Mouse (Mus musculus): Measurements from ENCODE around the gene Lcn10. TPM values are rescaled to one million over a fixed set of nuclear protein-coding genes. Genes with fewer than 3 reads are reported as not detected.
"Not testable (repeated sequence)": the region's sequence is repeated elsewhere in the genome, so short reads cannot be mapped to it uniquely, and the experiment has no call there.

Lcn10 gene
- total and polyA plus RNA-seq, 2 experiments from 2014 or later, result not detected

DNA sequence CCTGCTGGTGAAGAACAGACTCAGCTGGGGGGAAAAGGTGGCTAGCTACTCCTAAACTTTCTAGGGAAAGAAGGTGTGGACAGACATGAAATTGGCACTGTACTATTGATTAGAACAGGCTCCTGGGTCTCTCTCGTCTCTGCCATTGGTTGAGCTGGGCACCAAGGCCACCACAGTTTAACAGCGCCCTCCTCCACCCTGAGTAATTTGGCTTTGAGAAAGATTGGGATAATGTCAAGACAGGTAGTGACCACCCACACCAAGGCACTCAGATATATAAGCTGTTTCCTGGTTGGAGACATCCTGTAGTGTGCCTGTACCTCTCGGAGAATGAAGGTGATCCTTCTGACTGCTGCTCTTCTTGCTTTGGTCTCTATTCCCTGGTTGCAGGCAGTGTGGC, 6.0 kb upstream of the Lcn10 start, which contains the start of gene Lcn6:
Gene Lcn6 (plus strand): TSS at position 301 of the 400 bp plus-strand sequence.
- no peaks in the 10 kb centered on the region for H3K9me3 ChIP-seq (ENCODE audit: low read length)
- no peak for TF ChIP-seq CTCF (IDR thresholded peaks at IDR 0.05; ENCODE audit: low read depth)
- no peaks in the 10 kb centered on the region; the same call in 1 of the 2 replicates for H3K27me3 ChIP-seq (ENCODE audit: insufficient read depth, low read length)
- no peak within 1 kb of the TSS for H3K4me3 ChIP-seq (ENCODE audit: low read depth, low read length)
- 88% methylated on average over 3 of the region's 3 CpGs for WGBS
- no peaks in the 10 kb centered on the region for H3K4me1 ChIP-seq (ENCODE audit: insufficient read depth)
- DNase-seq (no peak), ATAC-seq (no peak)
- no peak within 1 kb of the TSS for H3K4me2 ChIP-seq (ENCODE audit: low read depth)
- no peak within 1 kb of the TSS for H3K27ac ChIP-seq (ENCODE audit: low read depth, low read length)
- H3K9ac ChIP-seq, result no peak within 1 kb of the TSS
- no peaks in the 10 kb centered on the region for H3K36me3 ChIP-seq (ENCODE audit: insufficient read depth)

DNA sequence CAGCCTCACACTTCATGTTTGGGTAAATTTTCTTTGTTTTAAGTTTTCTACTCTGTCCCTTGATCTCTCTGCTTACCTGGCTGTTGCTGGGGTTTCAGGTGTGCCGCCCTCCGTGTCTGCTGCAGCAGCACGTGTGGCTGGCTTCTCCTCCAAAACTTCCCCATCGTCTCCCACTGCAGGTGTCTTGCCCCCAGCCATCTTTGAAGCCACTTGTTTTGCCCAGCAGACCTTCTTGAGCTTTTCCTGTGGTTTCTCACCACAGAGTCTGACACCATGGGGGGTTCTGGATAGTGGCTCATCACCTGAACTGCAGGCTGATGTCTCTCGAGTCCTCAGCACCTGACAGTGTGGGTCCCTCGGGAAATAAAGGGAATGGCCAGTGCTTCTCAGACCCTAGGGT, 3.0 kb upstream of the Lcn10 start:
- Histone ChIP-seq H3K4me2 (ENCODE audit: low read depth) (no peak overlapping the region), H3K4me1 (ENCODE audit: insufficient read depth) (no peaks in the 10 kb centered on the region), H3K27ac (ENCODE audit: low read depth, low read length) (no peak overlapping the region), H3K9me3 (ENCODE audit: low read length) (no peaks in the 10 kb centered on the region), H3K27me3 (ENCODE audit: insufficient read depth, low read length) (no peaks in the 10 kb centered on the region; the same call in 1 of the 2 replicates), H3K9ac (no peak overlapping the region), H3K4me3 (ENCODE audit: low read depth, low read length) (no peak overlapping the region), H3K36me3 (ENCODE audit: insufficient read depth) (no peaks in the 10 kb centered on the region)
- 80% methylated on average over 6 of the region's 6 CpGs for WGBS
- DNase-seq (no peak), ATAC-seq (no peak)
- no peak for TF ChIP-seq CTCF (IDR thresholded peaks at IDR 0.05; ENCODE audit: low read depth)

DNA sequence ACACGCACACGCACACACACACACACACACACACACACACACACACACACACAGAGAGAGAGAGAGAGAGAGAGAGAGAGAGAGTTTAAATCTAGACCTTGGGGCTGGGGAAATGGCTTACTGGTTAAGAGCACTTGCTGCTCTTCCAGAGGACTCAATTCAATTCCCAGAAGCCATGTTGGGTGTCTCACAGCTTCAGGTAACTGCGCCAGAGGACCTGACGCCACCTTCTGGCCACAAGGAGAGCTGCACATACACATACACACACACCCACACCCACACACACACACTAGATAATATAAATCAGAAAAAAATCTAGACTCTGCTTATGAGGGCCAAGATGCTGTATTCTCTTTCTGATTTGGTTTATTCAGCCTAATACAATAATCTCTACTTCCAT, 4.4 kb downstream of the Lcn10 start:
- H3K27me3 ChIP-seq (ENCODE audit: insufficient read depth, low read length), result no peaks in the 10 kb centered on the region
- no peaks in the 10 kb centered on the region for H3K9me3 ChIP-seq (ENCODE audit: low read length)
- ATAC-seq (no peak), DNase-seq (no peak)
- no peak overlapping the region for H3K4me2 ChIP-seq (ENCODE audit: low read depth)
- no peak overlapping the region for H3K9ac ChIP-seq
- H3K36me3 ChIP-seq (ENCODE audit: insufficient read depth), result no peaks in the 10 kb centered on the region
- no peak for TF ChIP-seq CTCF (IDR thresholded peaks at IDR 0.05; ENCODE audit: low read depth)
- no peak overlapping the region for H3K27ac ChIP-seq (ENCODE audit: low read depth, low read length)
- 62% methylated on average over 4 of the region's 4 CpGs for WGBS
- H3K4me1 ChIP-seq (ENCODE audit: insufficient read depth), result no peaks in the 10 kb centered on the region
- H3K4me3 ChIP-seq (ENCODE audit: low read depth, low read length), result no peak overlapping the region

DNA sequence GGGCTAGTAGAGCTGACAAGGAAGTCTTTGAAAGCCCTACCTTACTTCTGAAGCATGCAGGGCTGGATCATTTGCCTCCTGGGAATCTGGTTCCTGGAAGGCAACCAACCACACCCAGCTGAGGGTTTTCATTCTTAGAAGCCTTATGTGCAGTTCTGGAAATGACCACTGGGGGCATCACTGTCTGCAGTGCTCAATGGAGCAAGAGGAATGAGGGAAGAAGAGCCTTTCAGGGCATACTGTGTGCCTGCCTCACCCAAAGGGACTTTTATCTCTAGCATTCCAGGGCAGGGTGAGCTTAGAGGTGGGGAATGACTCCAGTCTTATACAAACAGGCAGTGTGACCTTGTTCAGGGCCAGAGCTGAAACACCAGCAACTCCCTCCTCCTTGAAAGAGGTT, 12.1 kb downstream of the Lcn10 start:
- peak; percentile 79 for TF ChIP-seq CTCF (IDR thresholded peaks at IDR 0.05; ENCODE audit: low read depth)
- no peaks in the 10 kb centered on the region for H3K4me1 ChIP-seq (ENCODE audit: insufficient read depth)

DNA sequence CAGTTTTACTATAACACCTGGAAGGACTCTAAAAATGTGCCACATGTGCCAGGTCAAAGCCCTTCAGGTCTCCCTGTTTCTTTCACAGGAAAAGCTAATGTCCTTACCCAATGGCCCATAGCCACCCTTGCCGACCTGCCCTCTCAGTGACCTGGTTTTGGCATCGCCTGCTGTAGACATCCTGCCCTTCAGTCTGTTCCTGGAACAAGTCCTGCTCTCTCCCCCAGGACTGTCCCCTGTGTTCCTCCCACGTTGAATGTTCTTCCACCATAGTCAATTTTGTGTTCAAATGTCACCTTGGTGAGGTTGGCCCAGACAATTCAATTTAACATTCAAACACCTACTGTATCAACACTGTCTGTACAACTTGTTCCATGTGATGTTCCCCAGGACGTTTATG, 14.4 kb downstream of the Lcn10 start:
- no peaks in the 10 kb centered on the region for H3K9me3 ChIP-seq (ENCODE audit: low read length)
- H3K9ac ChIP-seq, result no peak overlapping the region
- no peak overlapping the region for H3K27ac ChIP-seq (ENCODE audit: low read depth, low read length)
- no peak for ATAC-seq
- 74% methylated on average over 4 of the region's 4 CpGs for WGBS
- no peak overlapping the region for H3K4me2 ChIP-seq (ENCODE audit: low read depth)
- no peak overlapping the region for H3K4me3 ChIP-seq (ENCODE audit: low read depth, low read length)
- no peak for TF ChIP-seq CTCF (IDR thresholded peaks at IDR 0.05; ENCODE audit: low read depth)
- no peak for DNase-seq
- no peaks in the 10 kb centered on the region for H3K4me1 ChIP-seq (ENCODE audit: insufficient read depth)
- no peaks in the 10 kb centered on the region for H3K27me3 ChIP-seq (ENCODE audit: insufficient read depth, low read length)
- H3K36me3 ChIP-seq (ENCODE audit: insufficient read depth), result no peaks in the 10 kb centered on the region

More for the DNA sequence above, 12.1 kb downstream of the Lcn10 start:
- Histone ChIP-seq H3K9ac (no peak overlapping the region), H3K4me2 (ENCODE audit: low read depth) (no peak overlapping the region), H3K27me3 (ENCODE audit: insufficient read depth, low read length) (no peaks in the 10 kb centered on the region), H3K9me3 (ENCODE audit: low read length) (no peaks in the 10 kb centered on the region), H3K4me3 (ENCODE audit: low read depth, low read length) (no peak overlapping the region), H3K27ac (ENCODE audit: low read depth, low read length) (no peak overlapping the region), H3K36me3 (ENCODE audit: insufficient read depth) (no peaks in the 10 kb centered on the region)
- DNase-seq, result peak; percentile 47
- no peak for ATAC-seq

DNA sequence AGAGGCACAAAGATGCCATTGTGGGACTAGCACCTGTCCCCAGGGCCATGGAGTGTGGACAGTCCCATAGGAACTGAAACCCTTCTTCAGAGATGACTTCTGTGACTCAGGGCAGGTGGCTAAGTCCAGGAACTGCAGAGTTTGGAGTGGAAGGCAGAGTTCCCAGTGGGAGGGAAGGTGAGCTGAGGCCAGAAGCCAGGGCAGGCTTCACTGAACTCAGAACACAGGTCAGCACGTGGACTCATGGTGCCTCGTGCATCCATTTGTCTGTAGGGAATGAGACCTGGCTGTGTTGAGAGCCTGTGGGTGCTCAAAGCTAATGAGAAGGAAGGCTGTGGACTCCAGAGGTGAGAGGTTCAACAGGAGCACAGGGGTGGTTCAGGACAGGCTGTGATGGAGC, 16.2 kb downstream of the Lcn10 start:
- Histone ChIP-seq H3K4me2 (ENCODE audit: low read depth) (no peak overlapping the region), H3K36me3 (ENCODE audit: insufficient read depth) (no peaks in the 10 kb centered on the region), H3K9me3 (ENCODE audit: low read length) (no peaks in the 10 kb centered on the region), H3K27ac (ENCODE audit: low read depth, low read length) (no peak overlapping the region), H3K4me3 (ENCODE audit: low read depth, low read length) (no peak overlapping the region), H3K27me3 (ENCODE audit: insufficient read depth, low read length) (no peaks in the 10 kb centered on the region), H3K9ac (no peak overlapping the region), H3K4me1 (ENCODE audit: insufficient read depth) (no peaks in the 10 kb centered on the region)
- WGBS, result 87% methylated on average over 2 of the region's 2 CpGs
- ATAC-seq (no peak), DNase-seq (no peak)
- TF ChIP-seq CTCF (IDR thresholded peaks at IDR 0.05; ENCODE audit: low read depth), result no peak

DNA sequence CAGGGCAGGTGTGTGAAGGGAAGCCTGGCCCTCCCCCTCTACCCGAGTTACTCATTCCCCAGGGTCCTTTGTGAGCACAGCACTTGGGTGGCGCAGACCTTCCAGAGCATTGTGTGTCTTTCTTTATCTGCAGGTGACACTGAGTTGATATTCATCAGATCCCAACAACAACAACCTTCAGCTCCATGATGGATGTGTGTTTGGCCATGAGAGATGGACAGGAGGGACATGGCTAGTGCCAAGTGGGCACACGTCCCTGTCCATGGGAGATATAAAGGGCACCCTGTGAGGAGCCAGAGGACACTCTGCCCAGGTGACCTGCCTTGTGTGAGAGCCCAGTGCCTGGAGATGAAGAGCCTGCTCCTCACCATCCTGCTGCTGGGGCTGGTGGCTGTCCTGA, 17.2 kb downstream of the Lcn10 start, which contains the start of gene Obp2a:
Gene Obp2a (plus strand): TSS at position 301 of the 400 bp plus-strand sequence.
- H3K4me1 ChIP-seq (ENCODE audit: insufficient read depth); H3K4me3 ChIP-seq (ENCODE audit: low read depth, low read length); H3K9ac ChIP-seq; DNase-seq; H3K36me3 ChIP-seq (ENCODE audit: insufficient read depth); H3K27me3 ChIP-seq (ENCODE audit: insufficient read depth, low read length); H3K9me3 ChIP-seq (ENCODE audit: low read length); H3K27ac ChIP-seq (ENCODE audit: low read depth, low read length); ATAC-seq; H3K4me2 ChIP-seq (ENCODE audit: low read depth): not testable (repeated sequence)
- 89% methylated on average over 3 of the region's 3 CpGs for WGBS

DNA sequence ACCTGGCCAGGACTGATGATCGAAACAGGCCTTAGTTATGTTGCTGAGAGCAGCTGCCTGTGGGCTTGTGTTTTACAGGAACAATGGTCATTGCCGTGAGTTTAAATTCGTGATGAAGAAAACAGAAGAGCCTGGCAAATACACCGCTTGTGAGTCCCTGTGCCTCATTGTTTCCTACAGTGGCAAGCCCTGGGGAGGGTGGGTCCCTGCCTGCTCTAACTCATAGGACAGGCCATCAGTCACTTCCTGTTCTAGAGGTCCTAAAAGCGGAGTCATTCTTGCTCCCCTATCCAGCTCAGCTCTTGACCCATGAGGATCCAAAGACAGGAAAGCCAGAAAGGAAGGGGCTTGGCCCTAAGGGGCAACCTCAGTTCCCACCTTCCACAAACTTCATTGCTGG, 18.5 kb downstream of the Lcn10 start:
- no peaks in the 10 kb centered on the region for H3K9me3 ChIP-seq (ENCODE audit: low read length)
- DNase-seq (no peak), ATAC-seq (no peak)
- H3K27ac ChIP-seq (ENCODE audit: low read depth, low read length), result no peak overlapping the region
- H3K4me3 ChIP-seq (ENCODE audit: low read depth, low read length), result no peak overlapping the region
- H3K27me3 ChIP-seq (ENCODE audit: insufficient read depth, low read length), result no peaks in the 10 kb centered on the region
- 79% methylated on average over 5 of the region's 5 CpGs for WGBS
- H3K4me2 ChIP-seq (ENCODE audit: low read depth), result no peak overlapping the region
- no peak for TF ChIP-seq CTCF (IDR thresholded peaks at IDR 0.05; ENCODE audit: low read depth)
- no peaks in the 10 kb centered on the region for H3K4me1 ChIP-seq (ENCODE audit: insufficient read depth)
- H3K9ac ChIP-seq, result no peak overlapping the region
- H3K36me3 ChIP-seq (ENCODE audit: insufficient read depth), result no peaks in the 10 kb centered on the region

Data from forebrain, postnatal 0 days (tissue).